Mouse (Mus musculus) liver, postnatal 0 days (tissue): Measurements from ENCODE around the gene Sgce. TPM values are rescaled to one million over a fixed set of nuclear protein-coding genes. Genes with fewer than 3 reads are reported as not detected.

ENCODE experiments used
- ATAC-seq: fragments of 200-750 bp; cut with Nextera tagmentation; 2 replicates; pipeline ENCODE4 v1.8.0; 2017; ENCODE audit warnings: mild to moderate bottlenecking, moderate library complexity
- DNase-seq: peaks from one replicate; pipeline ENCODE4 v3.0.0-alpha.2; 2016
- H3K27ac ChIP-seq: fragments of 300-500 bp; sonication (generic); 2 replicates; pipeline ENCODE4 v1.5.1; 2014; ENCODE audit warnings: antibody characterized with exemption, moderate library complexity, mild to moderate bottlenecking, low read depth
- H3K27me3 ChIP-seq: fragments of 300-500 bp; sonication (generic); 2 replicates; pipeline ENCODE4 v1.6.1; 2014; ENCODE audit warnings: low read length, control low read depth, mixed read lengths; ENCODE audit not compliant: insufficient read depth
- H3K36me3 ChIP-seq: fragments of 300-500 bp; sonication (generic); replicated peaks from 2 replicates; pipeline ENCODE4 v1.6.1; 2014; ENCODE audit warnings: mild to moderate bottlenecking, control low read depth, low read length, moderate library complexity, mixed read lengths; ENCODE audit not compliant: insufficient read depth
- H3K4me1 ChIP-seq: fragments of 300-500 bp; sonication (generic); 2 replicates; pipeline ENCODE4 v1.6.1; 2014; ENCODE audit warnings: antibody characterized with exemption, mild to moderate bottlenecking, control low read depth; ENCODE audit not compliant: insufficient read depth
- H3K4me2 ChIP-seq: fragments of 300-500 bp; sonication (generic); 2 replicates; pipeline ENCODE4 v1.6.1; 2014; ENCODE audit warnings: low read depth, mild to moderate bottlenecking, low read length, moderate library complexity, mixed read lengths
- H3K4me3 ChIP-seq: fragments of 300-500 bp; sonication (generic); 2 replicates; pipeline ENCODE4 v1.5.1; 2014; ENCODE audit warnings: low read depth, low read length
- H3K9ac ChIP-seq: fragments of 300-500 bp; sonication (generic); replicated peaks from 2 replicates; pipeline ENCODE4 v1.6.1; 2014; ENCODE audit warnings: mild to moderate bottlenecking, moderate library complexity
- H3K9me3 ChIP-seq: fragments of 300-500 bp; sonication (generic); 2 replicates; pipeline ENCODE4 v1.6.1; 2016; ENCODE audit warnings: mild to moderate bottlenecking, control low read depth, low read length, mixed read lengths
- CTCF ChIP-seq: sonication (generic); IDR thresholded peaks from 2 replicates; pipeline ENCODE4 v1.5.1; 2016; ENCODE audit warnings: antibody characterized with exemption, low read depth
- EP300 ChIP-seq: IDR thresholded peaks from 2 replicates; pipeline ENCODE4 v1.6.1; 2016; ENCODE audit warnings: antibody characterized with exemption, low read depth, mild to moderate bottlenecking
- WGBS: fragments of 180-500 bp; shearing (Covaris S2); extraction: QIAGEN DNeasy Blood & Tissue Kit; methylation state at CpG from one replicate; pipeline ENCODE4 v1.1.7; 2014; ENCODE audit not compliant: insufficient replicate concordance; 5-methylcytosine and 5-hydroxymethylcytosine counted together
- polyA plus RNA-seq: library from polyadenylated mRNA; unstranded; fragments of >200 nt; fragmentation: Nextera tagmentation; extraction: Ambion mirVana; gene quantifications from 2 replicates; pipeline ENCODE4 v1.2.1, GENCODE M21; 2015

The Sgce gene
- polyA plus RNA-seq, 1 experiment from 2014 or later: 30.1 TPM

GRCm38 (mm10) chr6:4684706-4685340, 62.2 kb downstream of the Sgce start:
- Histone ChIP-seq H3K9me3 (no peaks in the 10 kb centered on the region), H3K27me3 (no peaks in the 10 kb centered on the region), H3K36me3 (no peaks in the 10 kb centered on the region), H3K4me3 (no peak overlapping the region), H3K4me1 (peaks cover 2% of the 10 kb centered on the region; the same call in 1 of the 2 replicates), H3K4me2 (no peak overlapping the region), H3K27ac (no peak overlapping the region), H3K9ac (no peak overlapping the region)
- no peak for ATAC-seq
- TF ChIP-seq EP300 (no peak), CTCF (no peak)
- 60% methylated on average over 10 of the region's 10 CpGs for WGBS
- DNase-seq: no peak

GRCm38 (mm10) chr6:4680576-4680975, 66.4 kb downstream of the Sgce start:
- TF ChIP-seq EP300 (no peak), CTCF (no peak)
- WGBS: 78% methylated on average over 4 of the region's 4 CpGs
- H3K4me1 ChIP-seq: peaks cover 2% of the 10 kb centered on the region; the same call in 1 of the 2 replicates
- H3K27me3 ChIP-seq: no peaks in the 10 kb centered on the region
- no peak overlapping the region for H3K4me3 ChIP-seq
- H3K9me3 ChIP-seq: no peaks in the 10 kb centered on the region
- H3K36me3 ChIP-seq: no peaks in the 10 kb centered on the region
- no peak overlapping the region for H3K27ac ChIP-seq
- no peak overlapping the region for H3K4me2 ChIP-seq
- no peak for ATAC-seq
- no peak overlapping the region for H3K9ac ChIP-seq
- DNase-seq: no peak

- no peak overlapping the region for H3K4me3 ChIP-seq
- H3K27me3 ChIP-seq: no peaks in the 10 kb centered on the region
- H3K9ac ChIP-seq: no peak overlapping the region
- no peak for ATAC-seq
- no peak for DNase-seq
- no peak for TF ChIP-seq CTCF
- no peak for TF ChIP-seq EP300
- H3K4me2 ChIP-seq: no peak overlapping the region
- no peak overlapping the region for H3K27ac ChIP-seq
- no peaks in the 10 kb centered on the region for H3K9me3 ChIP-seq
- peaks cover 2% of the 10 kb centered on the region; the same call in 1 of the 2 replicates for H3K4me1 ChIP-seq
- 91% methylated on average over 1 of the region's 1 CpGs for WGBS
- no peaks in the 10 kb centered on the region for H3K36me3 ChIP-seq
Measured at GRCm38 (mm10) chr6:4679981-4680380, 67.0 kb downstream of the Sgce start.

- no peak for TF ChIP-seq CTCF
- Histone ChIP-seq H3K27me3 (no peaks in the 10 kb centered on the region), H3K4me2 (no peak overlapping the region), H3K27ac (no peak overlapping the region), H3K9ac (no peak overlapping the region), H3K36me3 (no peaks in the 10 kb centered on the region), H3K4me1 (no peaks in the 10 kb centered on the region), H3K4me3 (no peak overlapping the region), H3K9me3 (no peaks in the 10 kb centered on the region)
- no peak for DNase-seq
- WGBS: 79% methylated on average over 1 of the region's 1 CpGs
- ATAC-seq: no peak
Measured at GRCm38 (mm10) chr6:4677356-4677761, 69.6 kb downstream of the Sgce start.

GRCm38 (mm10) chr6:4665154-4665553, 81.9 kb downstream of the Sgce start:
- H3K4me1 ChIP-seq: peaks cover 2% of the 10 kb centered on the region; the same call in 1 of the 2 replicates
- no peak for ATAC-seq
- no peaks in the 10 kb centered on the region for H3K27me3 ChIP-seq
- DNase-seq: no peak
- no peak overlapping the region for H3K4me3 ChIP-seq
- H3K4me2 ChIP-seq: no peak overlapping the region
- TF ChIP-seq CTCF (no peak), EP300 (no peak)
- H3K9me3 ChIP-seq: no peaks in the 10 kb centered on the region
- H3K36me3 ChIP-seq: no peaks in the 10 kb centered on the region
- H3K9ac ChIP-seq: no peak overlapping the region
- H3K27ac ChIP-seq: no peak overlapping the region
- WGBS: 42% methylated on average over 6 of the region's 6 CpGs

- Histone ChIP-seq H3K9ac (no peak overlapping the region), H3K27ac (no peak overlapping the region), H3K4me3 (no peak overlapping the region), H3K27me3 (no peaks in the 10 kb centered on the region), H3K9me3 (no peaks in the 10 kb centered on the region), H3K36me3 (no peaks in the 10 kb centered on the region), H3K4me2 (no peak overlapping the region), H3K4me1 (peaks cover 2% of the 10 kb centered on the region; the same call in 1 of the 2 replicates)
- no peak for DNase-seq
- TF ChIP-seq EP300 (no peak), CTCF (no peak)
- ATAC-seq: no peak
- WGBS: 27% methylated on average over 2 of the region's 2 CpGs
Measured at GRCm38 (mm10) chr6:4664313-4664712, 82.7 kb downstream of the Sgce start.

DNA sequence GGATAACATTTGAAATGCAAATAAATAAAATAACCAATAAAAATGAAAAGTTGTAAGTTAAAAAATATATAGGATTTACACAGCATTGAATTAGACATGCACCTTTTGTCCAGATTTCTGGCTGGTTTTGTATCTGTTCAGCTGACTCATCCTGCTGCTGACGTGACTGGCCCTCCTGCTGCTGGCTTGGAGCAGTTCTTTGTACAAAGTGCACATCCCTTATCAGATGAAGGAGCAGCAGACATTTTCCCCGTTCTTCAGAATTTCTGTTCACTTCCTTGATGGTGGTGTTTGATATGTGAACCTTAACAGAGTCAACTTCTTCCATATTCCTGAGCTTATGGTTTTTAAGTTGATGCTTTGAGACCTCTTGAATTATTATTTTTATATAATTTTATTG, 83.5 kb downstream of the Sgce start:
- Histone ChIP-seq H3K9me3 (no peaks in the 10 kb centered on the region), H3K4me2 (no peak overlapping the region), H3K36me3 (no peaks in the 10 kb centered on the region), H3K27me3 (no peaks in the 10 kb centered on the region), H3K27ac (no peak overlapping the region), H3K9ac (no peak overlapping the region), H3K4me3 (no peak overlapping the region), H3K4me1 (peaks cover 2% of the 10 kb centered on the region; the same call in 1 of the 2 replicates)
- no peak for TF ChIP-seq EP300
- no peak for TF ChIP-seq CTCF
- ATAC-seq (no peak), DNase-seq (no peak)
- WGBS: 33% methylated on average over 2 of the region's 2 CpGs
